Mouse (Mus musculus): Measurements from ENCODE around the gene Rtn4r. TPM values are rescaled to one million over a fixed set of nuclear protein-coding genes. Genes with fewer than 3 reads are reported as not detected.

The Rtn4r gene
- total and polyA plus RNA-seq, 3 experiments, result 0.04 TPM; not detected in 2

- H3K4me3 ChIP-seq (ENCODE audit: control insufficient read depth in 1 of 2, insufficient read depth in 1 of 2, low read depth in 2 of 2, low read length in 2 of 2), result no peak overlapping the region
- H3K9me3 ChIP-seq (replicated peaks; ENCODE audit: insufficient read depth, low read length), result no peaks in the 10 kb centered on the region
- no peak overlapping the region for H3K9ac ChIP-seq (ENCODE audit: control insufficient read depth, low read depth, low read length, poor library complexity, severe bottlenecking)
- H3K27me3 ChIP-seq (ENCODE audit: control insufficient read depth in 1 of 2, insufficient read depth in 2 of 2, low read length in 2 of 2), result peaks cover 10 to 15% of the 10 kb centered on the region in 2 experiments
- TF ChIP-seq MAX (IDR thresholded peaks at IDR 0.05; ENCODE audit: low read length), result no peak
- no peak for TF ChIP-seq CHD2 (IDR thresholded peaks at IDR 0.05; ENCODE audit: low read length)
- no peak for TF ChIP-seq JUND (IDR thresholded peaks at IDR 0.05; ENCODE audit: low read depth, low read length)
- TF ChIP-seq TAL1 (IDR thresholded peaks at IDR 0.05; ENCODE audit: low read length), result no peak
- no peak for TF ChIP-seq HCFC1 (IDR thresholded peaks at IDR 0.05; ENCODE audit: low read depth, low read length)
- TF ChIP-seq MXI1 (IDR thresholded peaks at IDR 0.05; ENCODE audit: low read depth, low read length), result no peak
- no peak for TF ChIP-seq ZNF384 (IDR thresholded peaks at IDR 0.05; ENCODE audit: low read depth, low read length)
- no peak for TF ChIP-seq ZKSCAN1 (IDR thresholded peaks at IDR 0.05; ENCODE audit: low read depth, low read length)
- no peak for TF ChIP-seq GABPA (IDR thresholded peaks at IDR 0.05; ENCODE audit: low read depth, low read length)
- no peak for TF ChIP-seq KAT2A (conservative IDR thresholded peaks at IDR 0.05; ENCODE audit: low read depth, low read length)
- H3K27ac ChIP-seq (ENCODE audit: control insufficient read depth, low read depth, low read length), result no peak overlapping the region
- H3K79me2 ChIP-seq (ENCODE audit: control insufficient read depth, insufficient read depth, low read length, poor library complexity), result no peaks in the 10 kb centered on the region
- H3K4me1 ChIP-seq (ENCODE audit: control insufficient read depth in 1 of 2, insufficient read depth in 2 of 2, low read length in 2 of 2), result no peaks in the 10 kb centered on the region
- DNase-seq (ENCODE audit: low read depth, low spot score), result no peak
- H3K36me3 ChIP-seq (ENCODE audit: control insufficient read depth in 1 of 2, insufficient read depth in 2 of 2, low read length in 2 of 2), result no peaks in the 10 kb centered on the region
Measured at GRCm38 (mm10) chr16:18136015-18136414, 8.6 kb downstream of the Rtn4r start.

GRCm38 (mm10) chr16:18144201-18144600 lies 16.8 kb downstream of the Rtn4r start:
- Histone ChIP-seq H3K27me3 (ENCODE audit: control insufficient read depth in 1 of 2, insufficient read depth in 2 of 2, low read length in 2 of 2) (peaks cover 8 to 11% of the 10 kb centered on the region in 2 experiments), H3K27ac (ENCODE audit: control insufficient read depth, low read depth, low read length) (no peak overlapping the region), H3K9ac (ENCODE audit: control insufficient read depth, low read depth, low read length, poor library complexity, severe bottlenecking) (no peak overlapping the region), H3K9me3 (replicated peaks; ENCODE audit: insufficient read depth, low read length) (no peaks in the 10 kb centered on the region), H3K4me3 (ENCODE audit: control insufficient read depth in 1 of 2, insufficient read depth in 1 of 2, low read depth in 2 of 2, low read length in 2 of 2) (no peak overlapping the region), H3K36me3 (ENCODE audit: control insufficient read depth in 1 of 2, insufficient read depth in 2 of 2, low read length in 2 of 2) (no peaks in the 10 kb centered on the region), H3K4me1 (ENCODE audit: control insufficient read depth in 1 of 2, insufficient read depth in 2 of 2, low read length in 2 of 2) (no peaks in the 10 kb centered on the region), H3K79me2 (ENCODE audit: control insufficient read depth, insufficient read depth, low read length, poor library complexity) (no peaks in the 10 kb centered on the region)
- TF ChIP-seq CHD2 (IDR thresholded peaks at IDR 0.05; ENCODE audit: low read length) (no peak), SIN3A (IDR thresholded peaks at IDR 0.05; ENCODE audit: low read length) (no peak), HCFC1 (IDR thresholded peaks at IDR 0.05; ENCODE audit: low read depth, low read length) (no peak), MAX (IDR thresholded peaks at IDR 0.05; ENCODE audit: low read length) (no peak)
- no peak for DNase-seq (ENCODE audit: low read depth, low spot score)

GRCm38 (mm10) chr16:18145341-18145867 lies 18.0 kb downstream of the Rtn4r start:
- H3K36me3 ChIP-seq (ENCODE audit: control insufficient read depth in 1 of 2, insufficient read depth in 2 of 2, low read length in 2 of 2), result no peaks in the 10 kb centered on the region
- no peak for DNase-seq (ENCODE audit: low read depth, low spot score)
- no peaks in the 10 kb centered on the region for H3K79me2 ChIP-seq (ENCODE audit: control insufficient read depth, insufficient read depth, low read length, poor library complexity)
- H3K4me1 ChIP-seq (ENCODE audit: control insufficient read depth in 1 of 2, insufficient read depth in 2 of 2, low read length in 2 of 2), result no peaks in the 10 kb centered on the region
- H3K27me3 ChIP-seq (ENCODE audit: control insufficient read depth in 1 of 2, insufficient read depth in 2 of 2, low read length in 2 of 2), result peaks cover 6 to 7% of the 10 kb centered on the region in 2 experiments
- no peak overlapping the region for H3K27ac ChIP-seq (ENCODE audit: control insufficient read depth, low read depth, low read length)
- no peak overlapping the region for H3K4me3 ChIP-seq (ENCODE audit: control insufficient read depth in 1 of 2, insufficient read depth in 1 of 2, low read depth in 2 of 2, low read length in 2 of 2)
- no peaks in the 10 kb centered on the region for H3K9me3 ChIP-seq (replicated peaks; ENCODE audit: insufficient read depth, low read length)
- no peak overlapping the region for H3K9ac ChIP-seq (ENCODE audit: control insufficient read depth, low read depth, low read length, poor library complexity, severe bottlenecking)
- TF ChIP-seq HCFC1 (IDR thresholded peaks at IDR 0.05; ENCODE audit: low read depth, low read length) (no peak), ZNF384 (IDR thresholded peaks at IDR 0.05; ENCODE audit: low read depth, low read length) (no peak), MEF2A (IDR thresholded peaks at IDR 0.05; ENCODE audit: extremely low read depth, insufficient replicate concordance, low read depth, low read length, poor library complexity, severe bottlenecking) (no peak), SMC3 (IDR thresholded peaks at IDR 0.05; ENCODE audit: low read depth, low read length) (no peak), RAD21 (IDR thresholded peaks at IDR 0.05; ENCODE audit: low read depth, low read length) (no peak), E2F4 (IDR thresholded peaks at IDR 0.05; ENCODE audit: borderline replicate concordance, low read depth, low read length) (no peak), ELF1 (IDR thresholded peaks at IDR 0.05; ENCODE audit: low read depth, low read length) (no peak), MAFK (IDR thresholded peaks at IDR 0.05; ENCODE audit: borderline replicate concordance, low read depth, low read length) (no peak), SIN3A (IDR thresholded peaks at IDR 0.05; ENCODE audit: low read length) (no peak), NELFE (IDR thresholded peaks at IDR 0.05; ENCODE audit: low read depth, low read length) (no peak), ZMIZ1 (IDR thresholded peaks at IDR 0.05; ENCODE audit: low read depth, low read length) (no peak), USF2 (IDR thresholded peaks at IDR 0.05; ENCODE audit: borderline replicate concordance in 1 of 2, insufficient read depth in 1 of 2, low read depth in 1 of 2, low read length in 2 of 2) (no peak), POLR2A (IDR thresholded peaks at IDR 0.05; ENCODE audit: control insufficient read depth in 1 of 2, insufficient read depth in 1 of 2, low read depth in 1 of 2, low read length in 2 of 2, poor library complexity in 1 of 2) (no peak), UBTF (IDR thresholded peaks at IDR 0.05; ENCODE audit: borderline replicate concordance, insufficient read depth, low read depth, low read length) (no peak), MYC (IDR thresholded peaks at IDR 0.05; ENCODE audit: low read depth, low read length) (no peak), ETS1 (IDR thresholded peaks at IDR 0.05; ENCODE audit: low read depth, low read length) (no peak), TCF12 (IDR thresholded peaks at IDR 0.05; ENCODE audit: low read depth, low read length) (no peak), MXI1 (IDR thresholded peaks at IDR 0.05; ENCODE audit: low read depth, low read length) (no peak)
